Mouse (Mus musculus) CD4-positive, CD25-positive, alpha-beta regulatory T cell, adult 9 weeks (primary cell): ENCODE data around the gene Atg3. TPM values are rescaled to one million over a fixed set of nuclear protein-coding genes. Genes with fewer than 3 reads are reported as not detected.

Experiments
- polyA plus RNA-seq: library from polyadenylated mRNA; unstranded; fragments of 100-300 nt; shearing (Covaris generic); gene quantifications from one replicate; pipeline ENCODE4 v1.2.1, GENCODE M21; 2017

The Atg3 gene
- polyA plus RNA-seq = 15.7 TPM

DNA sequence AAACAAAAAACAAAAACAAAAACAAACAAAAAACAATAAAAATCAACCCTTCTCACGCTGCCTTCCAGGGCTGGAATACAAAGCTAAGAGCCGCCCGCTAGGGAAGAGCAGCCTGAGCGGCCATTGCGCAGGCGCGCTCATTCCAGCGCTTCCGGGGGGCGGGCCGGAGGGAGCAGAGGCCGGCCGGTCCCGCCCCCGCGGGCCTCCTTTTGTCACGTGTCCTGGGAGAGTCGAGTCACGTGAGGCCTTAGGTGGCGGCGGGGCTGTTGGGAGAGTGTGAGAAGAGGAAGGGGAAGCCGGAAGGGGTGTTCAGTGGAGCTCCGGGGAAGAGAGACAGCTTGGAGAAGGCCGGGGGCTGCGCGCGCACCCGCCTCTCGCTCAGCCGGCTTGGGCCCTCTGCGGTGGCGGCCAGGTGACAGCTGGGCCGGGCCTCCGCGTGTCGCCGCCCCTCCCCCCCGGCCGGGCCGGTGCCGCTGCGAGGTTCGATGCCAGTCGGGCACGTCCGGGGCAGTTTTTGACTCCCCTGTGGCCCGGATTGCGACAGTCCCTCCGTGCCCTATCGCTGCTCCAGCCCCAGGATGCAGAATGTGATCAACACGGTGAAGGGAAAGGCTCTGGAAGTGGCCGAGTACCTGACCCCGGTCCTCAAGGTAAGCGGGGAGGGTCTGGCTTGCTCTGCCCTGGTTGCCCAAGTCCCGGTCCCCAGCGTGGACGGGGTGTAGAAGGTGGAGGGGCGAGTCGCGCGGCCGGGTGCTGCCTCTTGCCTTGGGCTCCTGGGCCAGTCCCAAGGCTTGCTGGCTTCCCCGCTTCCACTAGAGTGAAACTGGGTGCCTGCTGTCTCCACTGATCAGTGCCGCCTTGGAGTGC lies at the start of gene Atg3, which contains the start of gene Slc35a5:
Atg3 (plus strand) TSS at position 264 of the 867 bp plus-strand sequence.
Slc35a5 (minus strand) TSS at position 185 of the 867 bp plus-strand sequence.

DNA sequence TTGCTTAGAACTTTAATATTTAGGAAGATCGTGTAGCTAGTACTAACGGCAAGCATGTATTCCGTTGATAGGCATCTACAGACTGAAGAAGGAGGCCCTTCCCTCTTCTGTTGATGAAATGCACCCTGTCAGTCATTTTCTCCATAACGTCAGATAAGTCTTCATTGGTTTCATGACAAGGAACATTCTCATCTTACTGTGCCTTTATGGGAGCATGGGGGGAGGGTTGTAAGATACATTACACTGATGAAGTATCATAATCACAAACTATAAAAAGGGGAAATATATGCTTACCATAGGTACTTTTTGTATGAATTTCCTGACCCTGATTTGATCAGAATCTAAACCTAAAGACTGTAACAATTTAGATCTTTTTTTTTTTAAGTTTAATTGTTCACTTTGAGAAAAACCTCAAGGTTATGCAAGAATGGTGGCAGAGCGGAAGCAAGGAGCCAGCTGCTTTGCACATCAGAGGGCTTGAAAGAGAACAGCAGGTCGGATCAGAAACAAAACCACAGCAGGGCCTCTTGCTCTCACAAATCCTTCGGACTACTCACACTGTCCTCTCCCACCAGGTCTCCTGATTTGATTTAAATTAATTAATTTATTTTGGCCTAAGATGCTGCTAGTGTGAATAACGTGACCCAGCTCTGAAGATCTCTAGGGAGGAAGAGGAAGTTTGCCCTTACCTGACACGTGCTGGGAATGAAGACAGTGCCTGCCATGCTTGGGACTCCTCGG lies 65.2 kb downstream of the Atg3 start, which contains the start of gene Btla:
Btla (plus strand) TSS at position 668 of the 741 bp plus-strand sequence.

Other genes starting within 250 kb of the Atg3 start
- gene Cd200r3, start 215.1 kb upstream of the Atg3 start, polyA plus RNA-seq = 2.4 TPM
- gene Ccdc80, start 65.4 kb upstream of the Atg3 start, polyA plus RNA-seq = 1.4 TPM
- 61.3 TPM for gene Slc35a5, start 79 bp upstream of the Atg3 start, polyA plus RNA-seq
- 113 TPM for gene Btla, start 65.5 kb downstream of the Atg3 start, polyA plus RNA-seq